Mouse (Mus musculus) kidney, adult 9 months (tissue): ENCODE measurements at regions not wholly inside any gene's neighbourhood (a gene's known extent, or its start where the extent isn't known, plus 50 kb on each side); places are given as distances from the start of the nearest gene placed in this dataset.

Experiments used
- DNase-seq: peaks from one replicate; pipeline ENCODE4 v3.0.0; 2022

GRCm38 (mm10) chr8:125367374-125367773 is 202.2 kb downstream of the Sipa1l2 start:
- DNase-seq: no peak

DNA sequence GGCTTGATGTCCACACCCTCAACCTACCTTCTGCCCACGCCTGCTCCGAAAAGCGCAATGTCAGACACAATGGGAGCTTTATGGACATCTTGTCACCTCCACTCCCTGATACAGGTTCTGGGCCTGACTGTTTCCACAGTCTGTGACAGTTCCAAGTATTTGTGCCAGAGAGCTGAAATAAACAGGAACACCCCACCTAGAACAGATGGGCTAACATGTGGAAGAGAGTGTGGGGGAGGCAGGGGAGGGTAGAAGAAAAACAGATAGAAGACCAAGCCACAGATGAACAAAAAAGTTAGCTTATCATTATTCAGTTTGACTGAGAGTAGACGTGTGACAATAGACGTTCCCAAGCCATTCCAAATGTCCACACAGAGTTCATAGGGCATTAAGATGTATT is 204.6 kb downstream of the Sipa1l2 start:
- DNase-seq: no peak

GRCm38 (mm10) chr8:125359456-125359855 is 210.2 kb downstream of the Sipa1l2 start:
- DNase-seq: no peak

- DNase-seq: no peak
Observed at GRCm38 (mm10) chr8:125357759-125358158, 211.8 kb downstream of the Sipa1l2 start.

GRCm38 (mm10) chr8:125355059-125355509 is 214.5 kb downstream of the Sipa1l2 start:
- no peak for DNase-seq

- peak; percentile 23 for DNase-seq
Observed at GRCm38 (mm10) chr8:125352276-125352675, 217.3 kb downstream of the Sipa1l2 start.

DNA sequence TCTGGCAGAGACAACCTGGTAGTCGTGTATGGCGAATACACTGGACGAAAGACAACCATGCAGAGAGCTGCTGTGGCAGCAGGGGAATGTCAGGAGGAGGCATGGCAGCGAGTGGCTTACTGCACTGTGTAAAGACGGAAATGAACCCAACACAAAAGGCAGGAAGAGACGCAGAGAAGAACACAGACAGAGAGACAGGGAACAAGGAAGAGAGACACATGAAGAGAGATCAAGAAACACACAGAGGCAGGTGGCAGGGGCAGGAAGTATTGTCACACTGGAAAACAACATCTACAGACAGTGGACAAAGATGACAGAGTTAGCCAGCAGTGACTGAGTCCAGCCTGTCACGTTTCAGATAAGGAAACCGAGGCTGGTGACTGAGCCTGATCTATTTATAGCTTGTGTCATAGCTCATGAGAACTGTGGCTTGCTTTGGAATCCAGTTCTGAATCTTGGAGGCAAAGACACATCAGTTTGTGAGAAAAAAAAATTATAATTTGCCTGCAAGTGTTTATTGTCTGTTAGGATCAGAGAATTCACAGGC is 218.0 kb downstream of the Sipa1l2 start:
- DNase-seq: no peak

DNA sequence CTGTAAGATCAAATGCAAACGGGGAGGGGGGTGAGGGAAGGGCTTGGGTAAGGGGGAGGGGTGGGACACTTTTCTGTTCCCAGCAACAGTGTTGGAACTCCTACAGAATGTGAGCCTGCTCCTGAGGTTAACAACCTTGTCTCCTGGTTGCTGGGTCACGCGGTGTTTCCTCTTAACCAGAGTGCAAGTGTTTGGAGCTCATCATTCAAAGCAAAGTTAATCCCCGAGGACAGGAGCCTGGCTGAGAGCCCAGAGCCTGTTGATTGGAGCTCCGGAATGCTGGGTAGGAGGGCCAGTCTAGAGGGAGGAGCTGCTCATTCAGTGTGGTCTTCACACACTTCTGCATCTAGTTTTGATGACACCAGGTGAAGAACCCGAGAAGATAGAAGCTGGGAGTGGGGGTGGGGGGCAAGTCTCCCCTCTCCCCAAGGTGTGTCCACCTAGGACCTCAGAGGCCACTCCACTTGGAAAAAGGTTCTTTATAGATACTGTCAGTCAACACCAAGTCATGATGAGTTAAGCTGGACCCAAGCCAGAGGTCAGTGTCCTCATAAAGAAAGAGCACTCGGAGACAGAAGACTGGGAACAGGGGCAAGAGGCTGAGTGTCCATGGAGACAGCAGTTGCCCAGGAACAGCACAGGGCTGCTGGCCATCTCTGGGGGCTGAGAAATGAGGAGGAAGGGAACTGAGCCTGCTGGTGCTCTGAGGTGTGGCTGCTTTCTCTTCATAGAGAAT is 220.2 kb downstream of the Sipa1l2 start:
- peak; percentile 97 for DNase-seq

GRCm38 (mm10) chr8:125346182-125346581 is 223.4 kb downstream of the Sipa1l2 start:
- no peak for DNase-seq

GRCm38 (mm10) chr8:125345571-125345970 is 224.0 kb downstream of the Sipa1l2 start:
- no peak for DNase-seq

GRCm38 (mm10) chr8:125343867-125344266 is 225.7 kb downstream of the Sipa1l2 start:
- no peak for DNase-seq

- no peak for DNase-seq
Observed at GRCm38 (mm10) chr8:125342521-125342920, 227.1 kb downstream of the Sipa1l2 start.

GRCm38 (mm10) chr8:125341606-125342005 is 228.0 kb downstream of the Sipa1l2 start:
- DNase-seq: no peak

GRCm38 (mm10) chr8:125338222-125338621 is 231.4 kb downstream of the Sipa1l2 start:
- DNase-seq: peak; percentile 52

DNA sequence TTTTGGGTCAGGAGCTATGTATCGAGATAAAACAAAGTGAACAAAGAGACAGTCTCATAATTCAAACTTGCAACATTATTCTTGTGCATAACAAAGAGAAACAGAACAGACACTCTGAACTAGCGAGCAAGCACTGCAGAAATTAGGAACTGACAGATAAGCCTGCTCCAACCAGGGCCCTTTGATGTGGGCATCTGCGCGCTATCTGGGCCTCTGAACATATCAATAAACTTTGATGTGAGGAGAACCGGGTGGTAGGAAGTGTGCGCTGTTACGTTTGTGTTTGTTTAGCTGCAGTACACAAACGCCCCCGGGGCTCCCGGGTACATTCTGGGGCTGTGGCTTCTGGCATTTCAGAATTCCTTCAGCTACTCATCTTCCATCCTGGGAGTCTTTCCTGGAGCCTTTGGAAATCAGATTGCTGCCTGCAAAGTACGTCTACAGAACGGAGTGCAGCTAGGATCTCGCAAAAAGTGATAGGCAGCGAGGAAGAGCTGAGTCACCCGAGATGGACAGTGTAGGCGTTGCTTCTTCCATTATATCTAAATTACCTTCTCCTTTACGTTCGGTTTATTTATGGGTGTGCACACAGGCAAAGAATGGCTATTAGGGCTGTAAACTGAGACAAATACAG is 232.0 kb downstream of the Sipa1l2 start:
- DNase-seq: no peak

DNA sequence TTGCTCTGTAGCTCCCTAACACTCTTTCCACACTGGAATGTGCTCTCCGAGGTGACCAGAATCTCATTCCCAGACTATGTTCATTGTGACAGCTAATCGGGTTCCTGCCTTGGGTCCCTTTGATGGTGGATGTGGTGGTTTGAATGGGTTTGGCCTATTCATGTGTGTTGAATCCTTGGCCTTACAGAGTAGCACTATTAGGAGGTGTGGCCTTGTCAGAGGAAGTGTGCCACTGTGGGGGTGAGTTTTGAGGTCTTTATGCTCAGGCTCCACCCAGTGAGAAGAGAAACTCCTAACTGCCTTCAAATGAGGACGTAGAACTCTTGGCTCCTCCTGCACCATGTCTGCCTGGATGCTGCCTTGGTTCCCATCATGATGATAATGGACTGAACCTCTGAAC is 232.8 kb downstream of the Sipa1l2 start:
- no peak for DNase-seq

DNA sequence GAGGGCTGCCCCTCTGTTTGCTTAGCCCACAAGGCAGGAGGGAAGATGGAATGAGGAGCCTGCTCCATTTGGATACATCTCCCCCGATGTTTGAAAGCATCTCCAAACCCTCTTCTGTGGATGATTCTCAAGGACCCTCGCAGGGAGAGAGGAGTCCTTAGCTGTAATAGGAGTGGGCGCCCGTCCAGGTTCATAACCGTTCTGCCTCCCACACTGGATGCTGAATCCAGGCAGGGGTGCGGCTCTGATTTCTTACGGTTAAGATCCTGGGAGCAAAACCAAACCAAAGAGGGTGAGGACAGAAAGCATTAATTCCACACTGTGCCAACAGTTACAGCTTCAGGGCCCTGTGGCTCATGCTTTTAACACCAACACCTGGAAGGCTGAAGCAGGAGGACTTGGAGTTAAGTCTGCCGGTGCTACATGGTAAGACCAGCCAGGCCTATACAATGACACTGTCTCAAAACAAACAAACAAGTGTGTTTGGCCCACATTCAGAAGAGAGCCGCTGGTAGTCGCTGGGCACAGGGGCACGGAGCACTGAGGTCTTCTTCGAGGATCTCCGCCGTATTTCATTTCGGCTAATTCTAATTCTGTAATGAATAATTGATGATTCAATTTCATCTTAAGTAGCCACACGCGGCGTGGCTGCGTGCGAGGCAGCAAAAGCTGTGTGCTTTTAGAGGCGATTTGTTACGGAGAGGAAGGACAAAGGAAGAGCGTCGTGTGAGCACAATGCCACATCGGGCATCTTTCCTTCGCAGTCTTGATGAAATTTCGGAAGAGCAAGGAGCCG is 233.8 kb downstream of the Sipa1l2 start:
- no peak for DNase-seq

DNA sequence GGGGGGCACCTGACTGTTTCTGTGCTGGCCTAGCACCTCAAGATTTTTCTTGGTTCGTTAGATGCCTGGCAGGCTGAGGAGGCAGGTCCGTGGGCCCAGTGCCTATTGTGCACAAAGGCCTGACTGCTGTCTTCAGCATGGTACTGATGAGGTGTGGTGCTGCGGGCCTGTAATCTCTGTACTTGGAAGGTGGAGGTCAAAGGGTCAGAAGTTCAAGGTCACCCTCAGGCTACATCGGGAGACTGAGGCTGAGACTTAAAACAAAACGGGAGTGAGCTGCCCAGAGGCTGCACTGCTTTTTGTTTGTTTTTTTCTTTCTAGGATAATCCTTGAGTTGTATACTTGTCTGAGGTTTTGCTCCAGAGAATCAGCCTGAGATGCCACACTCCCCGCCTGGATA is 234.4 kb downstream of the Sipa1l2 start:
- DNase-seq: no peak

DNA sequence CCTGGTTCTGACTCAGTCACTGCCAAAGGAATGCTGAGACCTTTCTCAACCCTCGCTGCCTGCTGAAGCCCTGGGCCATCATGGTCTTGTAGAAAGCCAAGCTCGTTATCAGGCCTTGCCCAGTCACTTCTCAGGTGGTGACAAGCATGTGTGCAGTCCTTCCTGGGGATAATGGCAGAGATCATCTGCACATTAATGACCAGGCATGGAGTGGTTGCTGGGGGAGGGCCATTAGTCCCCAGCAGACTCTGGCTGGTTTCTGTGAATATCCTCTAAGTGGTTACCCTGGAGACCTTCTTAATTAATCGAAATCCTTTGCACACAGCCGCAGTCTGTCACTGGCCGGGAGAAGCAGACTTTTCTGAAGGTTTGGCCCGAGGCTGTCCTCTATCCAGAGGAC is 239.0 kb downstream of the Sipa1l2 start:
- no peak for DNase-seq

DNA sequence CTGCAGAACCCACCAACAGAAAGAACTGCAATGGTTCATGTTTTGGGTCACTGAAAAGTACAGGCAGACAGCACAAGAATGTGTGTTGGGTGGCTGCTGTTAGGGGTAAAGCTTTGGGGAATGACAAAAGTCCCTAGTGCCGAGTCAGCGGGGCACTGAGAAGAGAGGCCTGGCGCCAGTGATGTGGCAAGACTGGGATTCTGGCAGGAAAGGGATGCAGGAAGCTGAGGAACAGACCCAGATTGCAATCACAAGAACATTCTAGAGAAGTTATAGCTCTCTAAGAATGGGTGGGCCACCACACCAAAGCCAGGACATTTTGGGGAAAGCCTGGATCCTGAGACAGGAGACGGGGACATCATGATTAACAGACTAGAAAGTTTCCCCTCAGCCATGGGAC is 241.0 kb downstream of the Sipa1l2 start:
- DNase-seq: peak; percentile 26

- peak; percentile 58 for DNase-seq
Observed at GRCm38 (mm10) chr8:125327551-125328262, 241.9 kb downstream of the Sipa1l2 start.

GRCm38 (mm10) chr8:125327006-125327405 is 242.6 kb downstream of the Sipa1l2 start:
- DNase-seq: peak; percentile 33

DNA sequence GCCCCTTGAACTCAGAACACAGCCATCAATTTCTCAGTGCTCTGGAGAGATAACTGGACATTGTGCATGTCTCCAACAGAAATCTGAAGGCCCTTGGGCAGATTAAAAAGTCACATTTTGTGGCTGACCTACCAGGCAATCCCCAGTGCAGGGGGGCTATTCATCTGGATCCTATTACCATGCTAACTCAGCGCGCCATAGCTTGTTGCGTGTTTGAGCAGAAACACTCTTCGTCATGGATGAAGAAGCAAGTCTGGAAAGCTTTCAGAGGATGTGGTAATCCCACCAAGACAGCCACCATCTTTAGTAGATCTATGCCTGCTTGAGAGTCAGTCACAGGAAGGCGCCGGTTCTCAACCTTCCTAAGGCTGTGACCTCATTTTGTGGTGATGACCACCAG is 243.9 kb downstream of the Sipa1l2 start:
- no peak for DNase-seq
